Mouse (Mus musculus): ENCODE measurements around the gene Tns1.

- TF ChIP-seq CTCF (conservative IDR thresholded peaks at IDR 0.05; ENCODE audit: insufficient read depth, insufficient read length, low read depth, low read length) (no peak), POLR2A (IDR thresholded peaks at IDR 0.05; ENCODE audit: low read depth, low read length) (no peak)
These were observed 98.5 kb downstream of the Tns1 start for GRCm38 (mm10) chr1:74025651-74026226.
